Mouse (Mus musculus): ENCODE measurements around the gene Dclk1.

Gene Dclk1

GRCm38 (mm10) chr3:55520240-55521180, 278.3 kb downstream of the Dclk1 start:
- peak; percentile 68 for DNase-seq

GRCm38 (mm10) chr3:55521776-55522175, 279.6 kb downstream of the Dclk1 start:
- no peak for DNase-seq

GRCm38 (mm10) chr3:55523224-55523623, 281.1 kb downstream of the Dclk1 start:
- peak; percentile 41 for DNase-seq

GRCm38 (mm10) chr3:55523735-55524477, 281.7 kb downstream of the Dclk1 start:
- DNase-seq: no peak

- no peak for DNase-seq
These were observed 282.5 kb downstream of the Dclk1 start for GRCm38 (mm10) chr3:55524491-55525195.

GRCm38 (mm10) chr3:55526470-55526869, 284.3 kb downstream of the Dclk1 start:
- no peak for DNase-seq

- no peak for DNase-seq
These were observed 285.4 kb downstream of the Dclk1 start for GRCm38 (mm10) chr3:55527566-55527965.

- DNase-seq: no peak
These were observed 285.8 kb downstream of the Dclk1 start for GRCm38 (mm10) chr3:55528012-55528411.

- no peak for DNase-seq
These were observed 287.2 kb downstream of the Dclk1 start for GRCm38 (mm10) chr3:55529414-55529813.

- DNase-seq: no peak
These were observed 289.3 kb downstream of the Dclk1 start for GRCm38 (mm10) chr3:55531204-55532044.

- no peak for DNase-seq
These were observed 290.2 kb downstream of the Dclk1 start for GRCm38 (mm10) chr3:55532175-55532973.

GRCm38 (mm10) chr3:55535591-55536200, 293.5 kb downstream of the Dclk1 start:
- no peak for DNase-seq

GRCm38 (mm10) chr3:55536901-55537300, 294.7 kb downstream of the Dclk1 start:
- DNase-seq: no peak

- DNase-seq: no peak
These were observed 295.6 kb downstream of the Dclk1 start for GRCm38 (mm10) chr3:55537714-55538113.

- DNase-seq: no peak
These were observed 297.2 kb downstream of the Dclk1 start for GRCm38 (mm10) chr3:55539400-55539799.

GRCm38 (mm10) chr3:55539811-55540293, 297.7 kb downstream of the Dclk1 start:
- no peak for DNase-seq

GRCm38 (mm10) chr3:55540406-55541140, 298.4 kb downstream of the Dclk1 start:
- no peak for DNase-seq

- DNase-seq: no peak
These were observed 299.6 kb downstream of the Dclk1 start for GRCm38 (mm10) chr3:55541799-55542198.

GRCm38 (mm10) chr3:55542310-55542709, 300.1 kb downstream of the Dclk1 start:
- no peak for DNase-seq

GRCm38 (mm10) chr3:55542947-55543346, 300.8 kb downstream of the Dclk1 start:
- DNase-seq: no peak
